Mouse (Mus musculus) CH12.LX (cell line): ENCODE measurements around the gene Spns3. TPM values are rescaled to one million over a fixed set of nuclear protein-coding genes. Genes with fewer than 3 reads are reported as not detected.

Experiments
- DNase-seq: peaks from one replicate; pipeline ENCODE4 v3.0.0-alpha.2; 2013; ENCODE audit errors: extremely low read depth
- H3K27ac ChIP-seq: 2 replicates; pipeline ENCODE4 v1.5.1; 2012; ENCODE audit warnings: low read depth, mild to moderate bottlenecking, control low read depth, moderate library complexity; ENCODE audit not compliant: insufficient read depth
- H3K27me3 ChIP-seq: replicated peaks from 2 replicates; pipeline ENCODE3; 2012; ENCODE audit warnings: inconsistent platforms
- H3K36me3 ChIP-seq, 2 experiments: replicated peaks in 1 of 2; 2 replicates each; pipeline versions ENCODE3 to v1.6.1; 2012; ENCODE audit warnings: inconsistent platforms in 1 of 2, low read length in 1 of 2, mild to moderate bottlenecking in 1 of 2, mixed read lengths in 1 of 2, moderate library complexity in 1 of 2; ENCODE audit not compliant: control insufficient read depth in 1 of 2, insufficient read depth in 1 of 2
- H3K4me1 ChIP-seq, 2 experiments: 2 replicates each; pipeline ENCODE4 v1.6.1; 2012; ENCODE audit warnings: inconsistent platforms in 1 of 2, moderate library complexity in 1 of 2; ENCODE audit not compliant: insufficient read depth in 2 of 2, control insufficient read depth in 1 of 2
- H3K4me2 ChIP-seq: 2 replicates; pipeline ENCODE4 v1.6.1; 2012; ENCODE audit warnings: low read depth, mild to moderate bottlenecking, control low read depth; ENCODE audit not compliant: poor library complexity, insufficient read depth, severe bottlenecking
- H3K4me3 ChIP-seq, 3 experiments: fragments of 150-350 bp in 1 of 3; sonication (generic) in 1 of 3; replicated peaks in 1 of 3; 2 replicates each; pipeline versions ENCODE3 to v1.5.1; 2011 to 2012; ENCODE audit warnings: low read depth in 2 of 3, low read length in 2 of 3, mild to moderate bottlenecking in 2 of 3, moderate library complexity in 2 of 3, control low read depth in 1 of 3, improper control_type of control experiment in 1 of 3, inconsistent platforms in 1 of 3, mixed read lengths in 1 of 3; ENCODE audit not compliant: poor library complexity in 1 of 3
- H3K79me2 ChIP-seq: replicated peaks from 2 replicates; pipeline ENCODE4 v1.6.1; 2012; ENCODE audit warnings: mild to moderate bottlenecking, moderate library complexity; ENCODE audit not compliant: control insufficient read depth, poor library complexity, insufficient read depth, severe bottlenecking; ENCODE audit errors: extremely low read depth
- H3K9ac ChIP-seq: 2 replicates; pipeline ENCODE4 v1.6.1; 2012; ENCODE audit warnings: low read depth, mild to moderate bottlenecking, control low read depth, moderate library complexity; ENCODE audit not compliant: insufficient read depth
- H3K9me3 ChIP-seq: replicated peaks from 2 replicates; pipeline ENCODE3; 2012; ENCODE audit warnings: low read length, inconsistent platforms, mixed read lengths
- BHLHE40 ChIP-seq: IDR thresholded peaks from 2 replicates; pipeline ENCODE4 v1.6.1; 2011; ENCODE audit warnings: mild to moderate bottlenecking, low read depth, low read length, improper control_type of control experiment
- CHD1 ChIP-seq: IDR thresholded peaks from 2 replicates; pipeline ENCODE4 v1.6.1; 2012; ENCODE audit warnings: low read depth, low read length, improper control_type of control experiment, inconsistent platforms
- CTCF ChIP-seq, 2 experiments: IDR thresholded peaks in 1 of 2; conservative IDR thresholded peaks in 1 of 2; 2 replicates each; pipeline ENCODE4 v1.5.1; 2011 to 2012; ENCODE audit warnings: low read depth in 2 of 2, low read length in 2 of 2, improper control_type of control experiment in 1 of 2, inconsistent platforms in 1 of 2, mild to moderate bottlenecking in 1 of 2, moderate library complexity in 1 of 2
- ELF1 ChIP-seq: IDR thresholded peaks from 2 replicates; pipeline ENCODE4 v1.6.1; 2014; ENCODE audit warnings: low read depth, mild to moderate bottlenecking, inconsistent platforms, low read length, improper control_type of control experiment
- EP300 ChIP-seq: IDR thresholded peaks from 2 replicates; pipeline ENCODE4 v1.6.1; 2011; ENCODE audit warnings: low read length, improper control_type of control experiment
- ETS1 ChIP-seq: conservative IDR thresholded peaks from 2 replicates; pipeline ENCODE4 v1.6.1; 2012; ENCODE audit warnings: low read depth, mild to moderate bottlenecking, inconsistent platforms, low read length, improper control_type of control experiment, moderate library complexity
- HCFC1 ChIP-seq: IDR thresholded peaks from 2 replicates; pipeline ENCODE4 v1.6.1; 2012; ENCODE audit warnings: low read depth, mild to moderate bottlenecking, inconsistent platforms, low read length, improper control_type of control experiment
- IRF4 ChIP-seq: IDR thresholded peaks from 2 replicates; pipeline ENCODE4 v1.6.1; 2014; ENCODE audit warnings: low read depth, mild to moderate bottlenecking, inconsistent platforms, low read length, improper control_type of control experiment
- JUN ChIP-seq: IDR thresholded peaks from 2 replicates; pipeline ENCODE4 v1.6.1; 2011; ENCODE audit warnings: low read depth, mild to moderate bottlenecking, low read length, improper control_type of control experiment, moderate library complexity; ENCODE audit not compliant: insufficient read depth
- JUND ChIP-seq: conservative IDR thresholded peaks from 2 replicates; pipeline ENCODE4 v1.6.1; 2011; ENCODE audit warnings: low read depth, low read length, improper control_type of control experiment
- MAFK ChIP-seq: IDR thresholded peaks from 2 replicates; pipeline ENCODE4 v1.6.1; 2011; ENCODE audit warnings: low read length, improper control_type of control experiment; ENCODE audit not compliant: insufficient replicate concordance
- MEF2A ChIP-seq: IDR thresholded peaks from 2 replicates; pipeline ENCODE4 v1.6.1; 2014; ENCODE audit warnings: low read depth, mild to moderate bottlenecking, inconsistent platforms, low read length, improper control_type of control experiment, borderline replicate concordance
- MXI1 ChIP-seq: IDR thresholded peaks from 2 replicates; pipeline ENCODE4 v1.6.1; 2011; ENCODE audit warnings: mild to moderate bottlenecking, low read depth, low read length, improper control_type of control experiment
- MYC ChIP-seq: IDR thresholded peaks from 2 replicates; pipeline ENCODE4 v1.6.1; 2011; ENCODE audit warnings: low read depth, mild to moderate bottlenecking, improper control_type of control experiment, low read length
- NRF1 ChIP-seq: IDR thresholded peaks from 2 replicates; pipeline ENCODE4 v1.6.1; 2014; ENCODE audit warnings: low read depth, mild to moderate bottlenecking, inconsistent platforms, low read length, improper control_type of control experiment, moderate library complexity
- PAX5 ChIP-seq: IDR thresholded peaks from 2 replicates; pipeline ENCODE4 v1.6.1; 2012; ENCODE audit warnings: low read length, inconsistent platforms, mixed read lengths
- RAD21 ChIP-seq: IDR thresholded peaks from 2 replicates; pipeline ENCODE4 v1.6.1; 2011; ENCODE audit warnings: low read depth, mild to moderate bottlenecking, low read length, improper control_type of control experiment, moderate library complexity
- RCOR1 ChIP-seq: conservative IDR thresholded peaks from 2 replicates; pipeline ENCODE4 v1.6.1; 2012; ENCODE audit warnings: low read depth, mild to moderate bottlenecking, inconsistent platforms, low read length, improper control_type of control experiment
- TBP ChIP-seq: conservative IDR thresholded peaks from 2 replicates; pipeline ENCODE4 v1.6.1; 2011; ENCODE audit warnings: low read depth, low read length, improper control_type of control experiment
- UBTF ChIP-seq: IDR thresholded peaks from 2 replicates; pipeline ENCODE4 v1.6.1; 2012; ENCODE audit warnings: low read depth, mild to moderate bottlenecking, inconsistent platforms, low read length, improper control_type of control experiment, moderate library complexity
- USF1 ChIP-seq: IDR thresholded peaks from 2 replicates; pipeline ENCODE4 v1.6.1; 2014; ENCODE audit warnings: low read depth, mild to moderate bottlenecking, inconsistent platforms, low read length, improper control_type of control experiment
- USF2 ChIP-seq: conservative IDR thresholded peaks from 2 replicates; pipeline ENCODE4 v1.6.1; 2011; ENCODE audit warnings: low read depth, low read length, improper control_type of control experiment
- ZKSCAN1 ChIP-seq: IDR thresholded peaks from 2 replicates; pipeline ENCODE4 v1.6.1; 2012; ENCODE audit warnings: low read depth, inconsistent platforms, low read length, improper control_type of control experiment, borderline replicate concordance
- ZMIZ1 ChIP-seq: IDR thresholded peaks from 2 replicates; pipeline ENCODE4 v1.6.1; 2012; ENCODE audit warnings: low read depth, mild to moderate bottlenecking, inconsistent platforms, low read length, improper control_type of control experiment
- ZNF384 ChIP-seq: IDR thresholded peaks from 2 replicates; pipeline ENCODE4 v1.6.1; 2012; ENCODE audit warnings: low read depth, low read length, improper control_type of control experiment, inconsistent platforms
- dilution Hi-C: fragments of 300-500 bp; cut with MboI; formaldehyde crosslinking; loops from 2 replicates; pipeline ENCODE4 v1.14.3; 2020; ENCODE audit warnings: low sequenced_read_pairs; ENCODE audit not compliant: extremely low pct_unique_long_range_greater_than_20kb, extremely low pct_ligation_motif_present
- in situ Hi-C: fragments of 300-500 bp; cut with MboI; formaldehyde crosslinking; loops from 3 replicates; pipeline ENCODE4 v1.14.3; 2019; ENCODE audit warnings: low sequenced_read_pairs, low pct_ligation_motif_present, low pct_unique_long_range_greater_than_20kb, mixed read lengths
- polyA plus RNA-seq: library from polyadenylated mRNA; unstranded; fragments of >175 nt; gene quantifications from 2 replicates; pipeline ENCODE4 v1.2.1, GENCODE M21; 2012; ENCODE audit warnings: low read depth; ENCODE audit not compliant: insufficient read length
- total RNA-seq, 2 experiments: library from RNA; depleted of rRNA; stranded (reverse); fragments of 300-350 nt in 1 of 2; fragments of >200 nt in 1 of 2; gene quantifications; 2 replicates each; pipeline ENCODE4 v1.2.3; 2012 to 2014

The Spns3 gene
- total and polyA plus RNA-seq, 3 experiments = 0.21 to 1.8 (median 1.0) TPM

GRCm38 (mm10) chr11:72587537-72588233 is 37.4 kb upstream of the Spns3 start:
- no peak for TF ChIP-seq USF2
- TF ChIP-seq HCFC1 = no peak
- no peak for TF ChIP-seq USF1
- TF ChIP-seq ETS1 = no peak
- TF ChIP-seq MAFK = no peak
- TF ChIP-seq TBP = no peak
- no peak for TF ChIP-seq CTCF (conservative IDR thresholded peaks at IDR 0.05 in 1 of 2, IDR thresholded peaks at IDR 0.05 in 1 of 2; ENCODE audit: low read depth in 2 of 2, low read length in 2 of 2)
- TF ChIP-seq PAX5 = no peak
- TF ChIP-seq BHLHE40 = no peak
- no peak for TF ChIP-seq RCOR1
- no peak for TF ChIP-seq MXI1
- no peak for TF ChIP-seq ZNF384
- TF ChIP-seq JUND = no peak
- no peak for TF ChIP-seq RAD21
- TF ChIP-seq UBTF = no peak
- TF ChIP-seq CHD1 = no peak
- TF ChIP-seq, all 38 proteins: peak for 0
- Histone ChIP-seq H3K9ac (no peak overlapping the region), H3K4me3 (no peak overlapping the region), H3K27ac (no peak overlapping the region), H3K4me1 (peaks cover 4 to 20% of the 10 kb centered on the region in 2 experiments; a peak in 2 of 4 replicates), H3K4me2 (no peak overlapping the region), H3K27me3 (no peaks in the 10 kb centered on the region), H3K36me3 (no peaks in the 10 kb centered on the region), H3K79me2 (no peaks in the 10 kb centered on the region), H3K9me3 (no peaks in the 10 kb centered on the region)
- dilution Hi-C loops = no loop called here
- no peak for DNase-seq
- in situ Hi-C loops = no loop called here

DNA sequence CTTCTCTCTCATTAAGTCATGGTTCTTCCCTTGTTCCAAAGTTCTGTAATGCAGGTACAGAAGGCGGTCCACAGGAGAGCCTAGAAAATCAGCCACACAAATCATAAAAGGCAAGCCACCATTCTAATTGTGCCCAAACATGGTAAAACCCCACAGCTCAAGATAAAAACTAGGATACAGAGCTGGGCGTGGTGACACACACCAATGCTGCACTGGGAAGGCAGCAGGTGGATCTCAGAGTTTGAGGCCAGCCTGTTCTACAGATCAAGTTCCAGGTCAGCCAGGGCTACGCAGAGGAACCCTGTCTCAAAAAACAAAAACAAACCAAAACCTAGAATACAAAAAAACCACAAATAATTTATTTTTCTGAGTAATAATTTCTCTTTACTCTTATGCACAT is 36.3 kb upstream of the Spns3 start:
- TF ChIP-seq EP300 (no peak), RCOR1 (no peak), MYC (no peak), ZKSCAN1 (no peak), MEF2A (no peak), IRF4 (no peak), TBP (no peak), ELF1 (no peak), JUN (no peak), ZMIZ1 (no peak), NRF1 (no peak), ZNF384 (no peak), ETS1 (no peak)
- TF ChIP-seq, all 38 proteins: peak for 0
- no peak overlapping the region for H3K9ac ChIP-seq
- in situ Hi-C loops (no loop called here), dilution Hi-C loops (no loop called here)
- no peak overlapping the region for H3K4me2 ChIP-seq
- no peaks in the 10 kb centered on the region for H3K79me2 ChIP-seq
- no peak overlapping the region for H3K27ac ChIP-seq
- peaks cover 4 to 14% of the 10 kb centered on the region in 2 experiments; a peak in 2 of 4 replicates for H3K4me1 ChIP-seq
- no peaks in the 10 kb centered on the region for H3K9me3 ChIP-seq
- no peak for DNase-seq
- no peaks in the 10 kb centered on the region for H3K27me3 ChIP-seq
- no peaks in the 10 kb centered on the region for H3K36me3 ChIP-seq
- H3K4me3 ChIP-seq = no peak overlapping the region
